Mouse (Mus musculus) lung, embryonic 14.5 days (tissue): ENCODE measurements at regions not wholly inside any gene's neighbourhood (a gene's known extent, or its start where the extent isn't known, plus 50 kb on each side); places are given as distances from the start of the nearest gene placed in this dataset.

Experiments used
- ATAC-seq: fragments of 200-750 bp; cut with Nextera tagmentation; 2 replicates; pipeline ENCODE4 v1.8.0; 2017; ENCODE audit warnings: mild to moderate bottlenecking, moderate TSS enrichment, moderate library complexity; ENCODE audit not compliant: insufficient read depth
- DNase-seq: peaks from one replicate; pipeline ENCODE4 v3.0.0-alpha.2; 2015
- H3K27ac ChIP-seq: fragments of 300-500 bp; sonication (generic); 2 replicates; pipeline ENCODE4 v1.5.1; 2014; ENCODE audit warnings: low read depth, mild to moderate bottlenecking, moderate library complexity
- H3K27me3 ChIP-seq: fragments of 300-500 bp; sonication (generic); 2 replicates; pipeline ENCODE4 v1.6.1; 2014; ENCODE audit warnings: low read length, control low read depth; ENCODE audit not compliant: insufficient read depth
- H3K36me3 ChIP-seq: fragments of 300-500 bp; sonication (generic); 2 replicates; pipeline ENCODE4 v1.6.1; 2014; ENCODE audit warnings: control low read depth; ENCODE audit not compliant: insufficient read depth
- H3K4me1 ChIP-seq: fragments of 300-500 bp; sonication (generic); 2 replicates; pipeline ENCODE4 v1.6.1; 2014; ENCODE audit warnings: antibody characterized with exemption, control low read depth; ENCODE audit not compliant: insufficient read depth
- H3K4me2 ChIP-seq: fragments of 300-500 bp; sonication (generic); 2 replicates; pipeline ENCODE4 v1.6.1; 2014; ENCODE audit warnings: mild to moderate bottlenecking
- H3K4me3 ChIP-seq: fragments of 300-500 bp; sonication (generic); 2 replicates; pipeline ENCODE4 v1.5.1; 2014; ENCODE audit warnings: low read depth, low read length
- H3K9ac ChIP-seq: fragments of 300-500 bp; sonication (generic); 2 replicates; pipeline ENCODE4 v1.6.1; 2014
- H3K9me3 ChIP-seq: fragments of 300-500 bp; sonication (generic); 2 replicates; pipeline ENCODE4 v1.6.1; 2016; ENCODE audit warnings: low read depth, low read length, control low read depth
- CTCF ChIP-seq: IDR thresholded peaks from 2 replicates; pipeline ENCODE4 v1.5.1; 2016; ENCODE audit warnings: antibody characterized with exemption, low read depth
- WGBS: fragments of 180-500 bp; shearing (Covaris S2); extraction: QIAGEN DNeasy Blood & Tissue Kit; methylation state at CpG from one replicate; pipeline ENCODE4 v1.1.7; 2014; 5-methylcytosine and 5-hydroxymethylcytosine counted together

GRCm38 (mm10) chr8:44466409-44467078 lies 468.7 kb upstream of the Fat1 start:
- TF ChIP-seq CTCF = no peak
- Histone ChIP-seq H3K4me1 (no peaks in the 10 kb centered on the region), H3K36me3 (no peaks in the 10 kb centered on the region), H3K27me3 (no peaks in the 10 kb centered on the region), H3K9me3 (no peaks in the 10 kb centered on the region; the same call in 1 of the 2 replicates), H3K4me3 (no peak overlapping the region), H3K9ac (no peak overlapping the region), H3K4me2 (no peak overlapping the region), H3K27ac (peak overlapping the region; percentile 9; the same call in 1 of the 2 replicates)
- WGBS = 67% methylated on average over 3 of the region's 3 CpGs
- ATAC-seq (no peak), DNase-seq (peak; percentile 21)

- no peak for ATAC-seq
- Histone ChIP-seq H3K9me3 (no peaks in the 10 kb centered on the region), H3K36me3 (no peaks in the 10 kb centered on the region), H3K27me3 (no peaks in the 10 kb centered on the region), H3K4me2 (no peak overlapping the region), H3K9ac (no peak overlapping the region), H3K4me1 (no peaks in the 10 kb centered on the region), H3K27ac (no peak overlapping the region), H3K4me3 (no peak overlapping the region)
- no peak for TF ChIP-seq CTCF
- peak; percentile 5 for DNase-seq
- 62% methylated on average over 1 of the region's 1 CpGs for WGBS
These were observed 422.4 kb upstream of the Fat1 start for GRCm38 (mm10) chr8:44512876-44513275.

GRCm38 (mm10) chr8:44525915-44526314 lies 409.3 kb upstream of the Fat1 start:
- no peak overlapping the region for H3K27ac ChIP-seq
- ATAC-seq = no peak
- DNase-seq = peak; percentile 56

GRCm38 (mm10) chr8:44529696-44530095 lies 405.6 kb upstream of the Fat1 start:
- TF ChIP-seq CTCF = no peak
- 61% methylated on average over 1 of the region's 1 CpGs for WGBS
- no peak for ATAC-seq

More at GRCm38 (mm10) chr8:44525915-44526314, 409.3 kb upstream of the Fat1 start:
- no peak overlapping the region for H3K9ac ChIP-seq
- no peak overlapping the region for H3K4me2 ChIP-seq
- H3K27me3 ChIP-seq = no peaks in the 10 kb centered on the region
- no peak overlapping the region for H3K4me3 ChIP-seq
- no peak for TF ChIP-seq CTCF
- no peaks in the 10 kb centered on the region for H3K4me1 ChIP-seq
- H3K9me3 ChIP-seq = no peaks in the 10 kb centered on the region
- H3K36me3 ChIP-seq = no peaks in the 10 kb centered on the region

GRCm38 (mm10) chr8:44548885-44549284 lies 386.4 kb upstream of the Fat1 start:
- DNase-seq = no peak
- no peak overlapping the region for H3K27ac ChIP-seq

More at GRCm38 (mm10) chr8:44529696-44530095, 405.6 kb upstream of the Fat1 start:
- H3K4me3 ChIP-seq = no peak overlapping the region
- H3K36me3 ChIP-seq = no peaks in the 10 kb centered on the region
- no peak overlapping the region for H3K4me2 ChIP-seq
- H3K4me1 ChIP-seq = no peaks in the 10 kb centered on the region
- no peak overlapping the region for H3K27ac ChIP-seq
- no peaks in the 10 kb centered on the region for H3K27me3 ChIP-seq
- H3K9me3 ChIP-seq = no peaks in the 10 kb centered on the region
- no peak overlapping the region for H3K9ac ChIP-seq
- DNase-seq = no peak

GRCm38 (mm10) chr8:44559161-44559560 lies 376.1 kb upstream of the Fat1 start:
- no peaks in the 10 kb centered on the region for H3K4me1 ChIP-seq
- H3K9ac ChIP-seq = no peak overlapping the region
- H3K4me2 ChIP-seq = no peak overlapping the region
- no peak overlapping the region for H3K4me3 ChIP-seq
- no peaks in the 10 kb centered on the region for H3K36me3 ChIP-seq
- DNase-seq = no peak
- H3K27me3 ChIP-seq = no peaks in the 10 kb centered on the region
- ATAC-seq = no peak
- 87% methylated on average over 9 of the region's 9 CpGs for WGBS
- H3K27ac ChIP-seq = no peak overlapping the region
- TF ChIP-seq CTCF = no peak
- no peaks in the 10 kb centered on the region for H3K9me3 ChIP-seq

More at GRCm38 (mm10) chr8:44548885-44549284, 386.4 kb upstream of the Fat1 start:
- WGBS = 62% methylated on average over 3 of the region's 3 CpGs
- Histone ChIP-seq H3K4me3 (no peak overlapping the region), H3K4me2 (no peak overlapping the region), H3K4me1 (no peaks in the 10 kb centered on the region), H3K9ac (no peak overlapping the region), H3K27me3 (no peaks in the 10 kb centered on the region), H3K9me3 (no peaks in the 10 kb centered on the region), H3K36me3 (no peaks in the 10 kb centered on the region)
- no peak for TF ChIP-seq CTCF
- no peak for ATAC-seq

GRCm38 (mm10) chr8:44576314-44576858 lies 358.9 kb upstream of the Fat1 start:
- Histone ChIP-seq H3K9ac (no peak overlapping the region), H3K4me2 (no peak overlapping the region), H3K4me1 (no peaks in the 10 kb centered on the region), H3K27ac (no peak overlapping the region), H3K4me3 (no peak overlapping the region), H3K36me3 (no peaks in the 10 kb centered on the region), H3K9me3 (no peaks in the 10 kb centered on the region), H3K27me3 (no peaks in the 10 kb centered on the region)
- no peak for TF ChIP-seq CTCF
- ATAC-seq (no peak), DNase-seq (no peak)
- WGBS = 76% methylated on average over 5 of the region's 5 CpGs
